Mouse (Mus musculus) hindbrain, embryonic 16.5 days (tissue): ENCODE measurements around the gene Tbc1d1. TPM values are rescaled to one million over a fixed set of nuclear protein-coding genes. Genes with fewer than 3 reads are reported as not detected.
A peak's percentile ranks its signal among the peaks of the same experiment; 100 is the strongest.
"Not testable (repeated sequence)": the region's sequence is repeated elsewhere in the genome, so short reads cannot be mapped to it uniquely, and the experiment has no call there.

Experiments
- ATAC-seq: fragments of 200-750 bp; cut with Nextera tagmentation; 2 replicates; pipeline ENCODE4 v1.8.0; 2017; ENCODE audit warnings: moderate TSS enrichment, moderate library complexity
- H3K27ac ChIP-seq: fragments of 300-500 bp; sonication (generic); 2 replicates; pipeline ENCODE4 v1.5.1; 2014; ENCODE audit warnings: low read depth, mild to moderate bottlenecking, control low read depth, low read length, moderate library complexity
- H3K27me3 ChIP-seq: fragments of 300-500 bp; sonication (generic); replicated peaks from 2 replicates; pipeline ENCODE4 v1.6.1; 2014; ENCODE audit warnings: low read length; ENCODE audit not compliant: control insufficient read depth, insufficient read depth
- H3K36me3 ChIP-seq: fragments of 300-500 bp; sonication (generic); 2 replicates; pipeline ENCODE4 v1.6.1; 2014; ENCODE audit warnings: mild to moderate bottlenecking, low read length, moderate library complexity, mixed read lengths; ENCODE audit not compliant: control insufficient read depth, insufficient read depth
- H3K4me1 ChIP-seq: fragments of 300-500 bp; sonication (generic); 2 replicates; pipeline ENCODE4 v1.6.1; 2014; ENCODE audit warnings: low read depth, low read length; ENCODE audit not compliant: control insufficient read depth, insufficient read depth
- H3K4me2 ChIP-seq: fragments of 300-500 bp; sonication (generic); 2 replicates; pipeline ENCODE4 v1.6.1; 2014; ENCODE audit warnings: mild to moderate bottlenecking, low read length, control low read depth, moderate library complexity
- H3K4me3 ChIP-seq: fragments of 300-500 bp; sonication (generic); 2 replicates; pipeline ENCODE4 v1.5.1; 2014; ENCODE audit warnings: mild to moderate bottlenecking, low read length, control low read depth, moderate library complexity
- H3K9ac ChIP-seq: fragments of 300-500 bp; sonication (generic); 2 replicates; pipeline ENCODE4 v1.6.1; 2014; ENCODE audit warnings: low read depth, mild to moderate bottlenecking, control low read depth, low read length, moderate library complexity
- H3K9me3 ChIP-seq: fragments of 300-500 bp; sonication (generic); 2 replicates; pipeline ENCODE4 v1.6.1; 2014; ENCODE audit warnings: mild to moderate bottlenecking, low read length, moderate library complexity; ENCODE audit not compliant: control insufficient read depth
- WGBS: fragments of 180-500 bp; shearing (Covaris S2); extraction: QIAGEN DNeasy Blood & Tissue Kit; methylation state at CpG from one replicate; pipeline ENCODE4 v1.1.7; 2014; 5-methylcytosine and 5-hydroxymethylcytosine counted together
- polyA plus RNA-seq: library from polyadenylated mRNA; unstranded; fragments of >200 nt; fragmentation: Nextera tagmentation; extraction: Ambion mirVana; gene quantifications from 2 replicates; pipeline ENCODE4 v1.2.1, GENCODE M21; 2015

The Tbc1d1 gene
- polyA plus RNA-seq, 1 experiment from 2014 or later, result 10.9 TPM

DNA sequence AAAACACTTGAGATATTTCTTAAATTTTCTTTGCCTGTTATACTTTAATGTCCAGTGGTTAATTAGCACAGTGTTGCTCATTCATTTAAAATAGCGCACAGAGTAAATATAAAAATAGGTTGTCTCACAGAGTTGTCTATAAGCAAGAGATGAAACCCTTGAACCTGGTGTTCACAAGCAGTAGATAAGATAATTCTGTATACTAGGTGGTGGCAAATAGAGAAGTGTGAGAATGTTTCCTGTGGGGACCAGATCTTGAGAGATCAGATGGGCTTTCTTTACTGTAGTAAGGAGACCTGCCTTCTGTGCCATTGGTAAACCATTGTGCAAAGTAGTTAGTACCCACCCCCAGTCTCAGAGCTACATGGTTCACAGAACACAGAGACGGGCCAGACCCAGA lies 192.1 kb downstream of the Tbc1d1 start:
- WGBS, result 95% methylated on average over 2 of the region's 2 CpGs
- Histone ChIP-seq H3K4me1 (peaks cover 14% of the 10 kb centered on the region), H3K4me2 (no peak overlapping the region), H3K4me3 (no peak overlapping the region), H3K9ac (no peak overlapping the region), H3K27ac (no peak overlapping the region), H3K36me3 (no peaks in the 10 kb centered on the region), H3K9me3 (no peaks in the 10 kb centered on the region), H3K27me3 (no peaks in the 10 kb centered on the region)
- no peak for ATAC-seq

DNA sequence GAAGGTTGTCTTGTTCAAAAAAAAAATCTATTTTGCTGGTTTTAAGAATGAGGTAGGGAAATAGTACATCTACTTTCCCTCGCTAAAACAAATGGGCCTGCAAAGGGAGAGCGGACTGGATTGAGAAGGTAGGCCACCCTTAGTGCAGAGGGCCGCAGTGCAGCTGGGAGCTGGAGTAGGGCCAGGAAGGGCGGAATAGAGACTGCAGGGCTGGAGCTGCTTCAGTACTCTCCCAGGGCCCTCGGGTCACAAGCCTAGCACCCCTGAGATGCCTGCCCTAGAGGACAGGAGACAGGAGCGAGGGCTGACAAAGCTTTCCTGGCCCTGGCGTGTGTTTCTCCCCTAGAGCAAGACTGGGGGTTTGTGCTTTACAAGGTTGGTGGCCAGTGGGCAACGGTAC lies 192.7 kb downstream of the Tbc1d1 start:
- Histone ChIP-seq H3K9ac (no peak overlapping the region), H3K4me1 (peaks cover 14% of the 10 kb centered on the region), H3K27ac (no peak overlapping the region), H3K36me3 (no peaks in the 10 kb centered on the region), H3K4me3 (no peak overlapping the region), H3K4me2 (no peak overlapping the region), H3K27me3 (no peaks in the 10 kb centered on the region), H3K9me3 (no peaks in the 10 kb centered on the region)
- 69% methylated on average over 8 of the region's 8 CpGs for WGBS
- ATAC-seq, result no peak

DNA sequence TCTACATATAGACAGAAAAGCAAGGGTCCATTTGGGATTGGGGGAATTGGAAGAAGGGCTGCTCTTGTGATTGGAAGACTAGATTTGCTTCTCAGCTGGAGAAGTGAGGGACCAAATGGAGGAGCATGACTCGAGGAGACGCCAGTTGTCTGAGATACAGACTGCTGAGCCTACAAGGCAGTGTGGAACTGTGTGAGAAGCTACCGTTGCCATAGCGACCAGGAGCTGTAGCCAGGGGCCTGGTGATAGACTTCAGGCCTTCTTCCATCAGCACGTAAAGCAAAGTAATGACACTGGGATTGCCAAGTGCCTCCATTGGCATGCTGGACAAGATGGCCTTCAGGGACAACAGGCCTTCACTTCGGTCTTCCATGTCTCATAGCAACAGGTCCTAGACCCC lies 195.9 kb downstream of the Tbc1d1 start:
- Histone ChIP-seq H3K36me3 (no peaks in the 10 kb centered on the region), H3K4me1 (no peaks in the 10 kb centered on the region), H3K4me3 (no peak overlapping the region), H3K9ac (no peak overlapping the region), H3K27me3 (no peaks in the 10 kb centered on the region), H3K4me2 (no peak overlapping the region), H3K9me3 (no peaks in the 10 kb centered on the region), H3K27ac (no peak overlapping the region)
- WGBS, result 72% methylated on average over 6 of the region's 6 CpGs
- ATAC-seq, result peak; percentile 71; the same call in 1 of the 2 replicates

DNA sequence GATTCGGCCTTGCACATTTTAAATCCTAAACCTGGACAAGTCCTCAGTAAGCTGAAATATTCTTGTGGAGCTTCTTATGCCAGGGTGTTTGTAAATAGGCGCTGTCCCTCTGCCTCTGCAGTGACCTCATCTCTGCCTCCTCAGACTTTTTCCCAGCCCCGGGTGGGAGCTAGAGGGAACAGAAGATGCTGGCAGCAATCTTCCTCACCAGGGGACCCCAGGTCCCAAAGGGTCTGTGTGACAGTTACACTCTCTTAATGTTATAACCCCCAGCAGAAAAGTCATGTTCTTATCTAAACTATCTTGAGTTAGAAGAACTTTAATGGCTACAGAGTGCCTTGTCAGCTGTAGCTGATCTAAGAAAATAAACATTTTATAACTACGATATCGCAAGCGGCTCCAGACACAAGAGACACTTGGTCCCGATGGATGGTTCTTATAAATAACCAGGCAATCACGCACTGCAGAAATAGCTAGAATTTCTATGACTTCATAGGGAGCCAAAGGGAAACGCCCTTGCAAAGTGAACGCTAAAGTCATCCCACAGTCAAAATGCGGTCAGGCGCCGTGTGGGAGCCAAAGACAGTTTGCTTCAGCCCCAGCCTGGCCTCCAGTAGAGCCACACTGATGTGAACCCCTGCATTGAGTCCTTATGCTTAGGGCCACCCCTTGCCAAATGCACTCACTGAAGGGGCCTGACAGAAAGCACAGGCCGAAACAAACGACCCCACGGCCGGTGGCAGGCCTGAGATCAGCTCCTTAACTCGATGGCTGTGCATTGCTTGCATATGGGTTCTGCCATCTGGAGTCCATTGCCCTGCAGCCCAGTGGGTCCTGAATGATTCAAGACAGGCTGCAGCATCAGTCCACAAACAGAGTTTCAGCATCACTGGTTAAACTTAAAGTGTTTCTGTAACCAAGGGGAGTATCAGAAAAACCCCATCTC lies 202.8 kb downstream of the Tbc1d1 start:
- Histone ChIP-seq H3K27ac (no peak overlapping the region), H3K4me1 (peaks cover 2% of the 10 kb centered on the region), H3K27me3 (no peaks in the 10 kb centered on the region), H3K9me3 (no peaks in the 10 kb centered on the region), H3K36me3 (no peaks in the 10 kb centered on the region), H3K4me2 (no peak overlapping the region), H3K9ac (no peak overlapping the region), H3K4me3 (no peak overlapping the region)
- peak; percentile 43; the same call in 1 of the 2 replicates for ATAC-seq
- 73% methylated on average over 18 of the region's 18 CpGs for WGBS

DNA sequence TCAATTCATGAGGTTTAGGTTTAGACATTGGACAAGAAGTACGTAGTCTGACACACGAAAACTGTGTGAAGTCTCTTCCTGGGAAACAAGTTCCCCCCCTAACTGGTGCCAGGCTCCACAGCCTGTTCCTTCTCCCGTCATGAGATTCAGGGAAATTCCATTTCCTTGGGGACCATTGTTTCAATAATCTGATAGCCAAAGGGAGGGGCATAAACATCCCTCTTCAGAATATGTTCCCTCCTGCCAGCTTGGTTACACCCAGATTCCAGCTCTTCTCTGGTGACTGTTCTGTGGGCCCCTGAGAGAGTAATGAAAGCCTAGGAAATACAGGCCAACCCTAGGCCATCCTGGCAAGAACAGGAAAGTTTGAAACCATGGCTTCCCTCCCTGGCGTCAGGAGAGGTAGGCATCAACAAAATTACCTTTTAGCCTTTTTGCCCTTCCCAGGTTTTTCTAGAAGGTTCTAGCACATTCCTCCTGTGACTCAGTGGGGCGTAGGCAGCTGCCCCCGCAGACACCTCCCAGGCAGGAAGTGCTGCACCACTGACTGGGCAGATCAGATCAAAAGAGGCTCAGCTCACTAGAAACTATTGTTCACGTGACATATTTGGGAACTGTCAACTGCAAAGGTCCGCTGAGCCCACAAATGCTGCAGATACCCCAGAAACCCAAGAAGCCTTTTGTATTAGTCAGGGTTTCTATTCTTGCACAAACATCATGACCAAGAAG lies 204.2 kb downstream of the Tbc1d1 start:
- ATAC-seq, result no peak
- H3K4me3 ChIP-seq, result no peak overlapping the region
- no peaks in the 10 kb centered on the region for H3K9me3 ChIP-seq
- no peaks in the 10 kb centered on the region for H3K36me3 ChIP-seq
- no peak overlapping the region for H3K4me2 ChIP-seq
- H3K9ac ChIP-seq, result no peak overlapping the region
- 79% methylated on average over 8 of the region's 8 CpGs for WGBS
- no peaks in the 10 kb centered on the region for H3K27me3 ChIP-seq
- peaks cover 8% of the 10 kb centered on the region for H3K4me1 ChIP-seq
- no peak overlapping the region for H3K27ac ChIP-seq

DNA sequence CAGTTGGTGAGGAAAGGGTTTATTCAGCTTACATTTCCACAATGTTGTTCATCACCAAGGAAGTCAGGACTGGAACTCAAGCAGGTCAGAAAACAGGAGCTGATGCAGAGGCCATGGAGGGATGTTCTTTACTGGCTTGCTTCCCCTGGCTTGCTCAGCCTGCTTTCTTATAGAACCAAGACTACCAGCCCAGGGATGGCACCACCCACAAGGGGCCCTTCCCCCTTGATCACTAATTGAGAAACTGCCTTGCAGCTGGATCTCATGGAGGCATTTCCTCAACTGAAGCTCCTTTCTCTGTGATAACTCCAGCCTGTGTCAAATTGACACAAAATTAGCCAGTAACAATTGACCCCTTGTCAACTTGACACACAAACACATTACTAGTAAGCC lies 204.8 kb downstream of the Tbc1d1 start:
- not testable (repeated sequence) for H3K4me2 ChIP-seq, H3K36me3 ChIP-seq, H3K9me3 ChIP-seq, H3K27ac ChIP-seq, H3K9ac ChIP-seq, H3K27me3 ChIP-seq, ATAC-seq, H3K4me3 ChIP-seq, H3K4me1 ChIP-seq

DNA sequence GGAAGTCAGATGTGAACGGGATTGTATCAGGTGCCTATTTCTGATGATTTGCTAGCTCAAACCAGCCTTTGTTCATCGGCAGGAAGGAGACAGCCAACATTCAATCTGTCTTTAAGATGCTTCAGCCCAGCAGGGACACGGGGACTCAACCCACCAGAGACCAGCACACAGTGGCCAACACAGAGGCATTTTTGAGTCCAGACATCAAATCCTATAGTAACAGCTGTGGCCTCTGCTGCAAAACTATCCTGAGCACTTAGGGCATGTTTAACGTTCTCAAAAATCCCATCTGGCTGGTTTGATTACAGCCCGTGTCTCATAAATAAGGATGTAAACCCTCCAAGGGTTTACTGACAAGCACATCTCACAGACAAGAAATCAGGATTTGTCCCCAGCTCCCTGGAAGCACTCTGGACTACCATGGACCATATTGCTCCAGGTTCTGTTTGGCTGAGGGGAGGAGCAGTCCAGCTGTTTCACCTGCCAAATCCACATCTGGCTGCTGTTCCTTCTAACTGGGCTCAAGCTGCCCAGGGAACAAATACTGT lies 207.8 kb downstream of the Tbc1d1 start:
- Histone ChIP-seq H3K9me3 (no peaks in the 10 kb centered on the region), H3K4me3 (no peak overlapping the region), H3K4me1 (peaks cover 11% of the 10 kb centered on the region), H3K9ac (no peak overlapping the region), H3K4me2 (no peak overlapping the region), H3K27me3 (no peaks in the 10 kb centered on the region), H3K27ac (no peak overlapping the region), H3K36me3 (no peaks in the 10 kb centered on the region)
- peak; percentile 9; the same call in 1 of the 2 replicates for ATAC-seq
- 36% methylated on average over 5 of the region's 5 CpGs for WGBS

DNA sequence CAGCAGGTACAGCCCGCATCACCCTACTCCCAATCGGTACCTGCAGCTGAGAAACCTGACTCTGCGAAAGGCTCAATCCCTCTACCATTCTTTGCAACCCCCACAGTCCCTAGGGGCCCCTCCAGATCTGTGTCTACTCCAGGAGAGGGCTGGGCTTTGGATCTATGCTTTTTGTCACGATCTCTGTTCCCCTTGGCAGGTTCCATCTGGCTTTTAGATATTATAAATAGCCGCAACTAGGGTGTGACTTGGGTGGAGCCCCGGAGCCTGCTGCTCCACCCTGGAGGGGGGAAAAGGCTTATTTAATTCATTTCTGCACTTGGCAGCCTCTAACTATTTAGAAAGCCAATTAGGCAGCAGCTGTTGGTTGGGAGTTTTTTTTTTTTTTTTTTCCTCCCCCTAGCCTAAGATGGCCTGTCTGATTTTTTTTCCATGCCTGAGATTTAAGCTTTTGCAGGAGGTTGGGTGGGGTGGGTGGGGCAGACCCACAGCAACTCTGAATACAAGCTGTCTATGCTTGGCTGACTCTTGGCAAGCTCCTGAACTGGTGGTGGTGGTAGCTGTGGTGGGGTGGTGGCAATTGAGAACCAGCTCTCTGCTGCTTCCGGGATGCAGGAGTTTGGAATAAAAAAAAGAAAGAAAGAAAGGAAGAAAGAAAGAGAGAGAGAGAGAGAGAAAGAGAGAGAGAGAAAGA lies 208.5 kb downstream of the Tbc1d1 start:
- Histone ChIP-seq H3K9me3 (no peaks in the 10 kb centered on the region), H3K36me3 (no peaks in the 10 kb centered on the region), H3K9ac (no peak overlapping the region), H3K27me3 (no peaks in the 10 kb centered on the region), H3K4me1 (peaks cover 11% of the 10 kb centered on the region), H3K27ac (no peak overlapping the region), H3K4me3 (no peak overlapping the region), H3K4me2 (0 out of 2 replicates have a peak overlapping the region, but pooled peaks have one; percentile 6)
- 28% methylated on average over 7 of the region's 7 CpGs for WGBS
- ATAC-seq, result peak; percentile 59
